Mouse (Mus musculus): Measurements from ENCODE around the gene Mrps31.

Mrps31 gene

GRCm38 (mm10) chr8:22411282-22411702 lies at the start of gene Mrps31:
TSS of gene Mrps31 (plus strand) at chr8:22411361.
- peak; percentile 80 for DNase-seq (ENCODE audit: low read depth, low spot score)

GRCm38 (mm10) chr8:22376311-22376710 lies 34.9 kb upstream of the Mrps31 start:
- DNase-seq (ENCODE audit: low read depth, low spot score), result no peak

- DNase-seq (ENCODE audit: low read depth, low spot score), result peak; percentile 36
Observed at GRCm38 (mm10) chr8:22376903-22377302, 34.3 kb upstream of the Mrps31 start.

- DNase-seq (ENCODE audit: low read depth, low spot score), result no peak
Observed at GRCm38 (mm10) chr8:22380934-22381333, 30.2 kb upstream of the Mrps31 start.

GRCm38 (mm10) chr8:22382824-22383595 lies 28.2 kb upstream of the Mrps31 start:
- DNase-seq (ENCODE audit: low read depth, low spot score), result no peak

- no peak for DNase-seq (ENCODE audit: low read depth, low spot score)
Observed at GRCm38 (mm10) chr8:22385158-22385557, 26.0 kb upstream of the Mrps31 start.

- no peak for DNase-seq (ENCODE audit: low read depth, low spot score)
Observed at GRCm38 (mm10) chr8:22389874-22390273, 21.3 kb upstream of the Mrps31 start.

- no peak for DNase-seq (ENCODE audit: low read depth, low spot score)
Observed at GRCm38 (mm10) chr8:22390766-22391463, 20.2 kb upstream of the Mrps31 start.

GRCm38 (mm10) chr8:22394471-22394870 lies 16.7 kb upstream of the Mrps31 start:
- no peak for DNase-seq (ENCODE audit: low read depth, low spot score)

GRCm38 (mm10) chr8:22395256-22395655 lies 15.9 kb upstream of the Mrps31 start:
- DNase-seq (ENCODE audit: low read depth, low spot score), result no peak

- peak; percentile 43 for DNase-seq (ENCODE audit: low read depth, low spot score)
Observed at GRCm38 (mm10) chr8:22397811-22398141, 13.4 kb upstream of the Mrps31 start.

- peak; percentile 89 for DNase-seq (ENCODE audit: low read depth, low spot score)
Observed at GRCm38 (mm10) chr8:22398142-22398951, 12.8 kb upstream of the Mrps31 start, which contains the start of gene Slc25a15. TSS of gene Slc25a15 (minus strand) at chr8:22398597.

- no peak for DNase-seq (ENCODE audit: low read depth, low spot score)
Observed at GRCm38 (mm10) chr8:22399285-22399880, 11.8 kb upstream of the Mrps31 start.

- DNase-seq (ENCODE audit: low read depth, low spot score), result no peak
Observed at GRCm38 (mm10) chr8:22400593-22400992, 10.6 kb upstream of the Mrps31 start.

- no peak for DNase-seq (ENCODE audit: low read depth, low spot score)
Observed at GRCm38 (mm10) chr8:22403235-22403634, 7.9 kb upstream of the Mrps31 start.

- no peak for DNase-seq (ENCODE audit: low read depth, low spot score)
Observed at GRCm38 (mm10) chr8:22405733-22406132, 5.4 kb upstream of the Mrps31 start.

GRCm38 (mm10) chr8:22410688-22411281 lies 376 bp upstream of the Mrps31 start:
- DNase-seq (ENCODE audit: low read depth, low spot score), result no peak

- no peak for DNase-seq (ENCODE audit: low read depth, low spot score)
Observed at GRCm38 (mm10) chr8:22411971-22412370, 810 bp downstream of the Mrps31 start.

Data from WW6 (cell line).